Mouse (Mus musculus): Measurements from ENCODE around the gene Pex10. TPM values are rescaled to one million over a fixed set of nuclear protein-coding genes. Genes with fewer than 3 reads are reported as not detected.

Pex10 gene
- polyA plus RNA-seq, 1 experiment from 2014 or later, result 22.3 TPM

DNA sequence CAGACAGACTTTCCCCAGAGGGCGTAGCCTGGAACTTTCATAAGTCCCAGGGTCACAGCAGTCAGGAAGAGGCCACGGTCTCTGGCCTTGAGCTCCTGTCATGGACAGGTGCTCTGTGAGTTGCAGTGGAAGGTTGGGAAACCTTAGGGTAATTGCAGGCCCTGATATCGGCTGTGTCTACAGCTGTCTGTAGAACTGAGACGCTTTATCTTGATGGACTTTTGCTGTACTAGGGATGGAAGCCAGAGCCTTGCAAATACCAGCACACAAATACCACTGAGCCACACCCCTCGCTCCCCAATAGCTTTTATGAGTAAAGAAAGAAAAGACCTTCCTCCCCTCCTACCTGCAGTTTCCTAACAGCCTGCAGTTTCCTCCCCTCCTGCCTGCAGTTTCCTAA is 53.8 kb downstream of the Pex10 start:
- ATAC-seq (ENCODE audit: low FRiP score), result no peak
- WGBS, result 71% methylated on average over 5 of the region's 5 CpGs
- Histone ChIP-seq H3K9ac (replicated peaks) (no peak overlapping the region), H3K4me2 (no peak overlapping the region), H3K9me3 (replicated peaks) (no peaks in the 10 kb centered on the region), H3K4me3 (replicated peaks) (no peak overlapping the region), H3K4me1 (peaks cover 35% of the 10 kb centered on the region), H3K27me3 (replicated peaks) (no peaks in the 10 kb centered on the region; the same call in 1 of the 2 replicates), H3K36me3 (no peaks in the 10 kb centered on the region), H3K27ac (replicated peaks) (no peak overlapping the region)

DNA sequence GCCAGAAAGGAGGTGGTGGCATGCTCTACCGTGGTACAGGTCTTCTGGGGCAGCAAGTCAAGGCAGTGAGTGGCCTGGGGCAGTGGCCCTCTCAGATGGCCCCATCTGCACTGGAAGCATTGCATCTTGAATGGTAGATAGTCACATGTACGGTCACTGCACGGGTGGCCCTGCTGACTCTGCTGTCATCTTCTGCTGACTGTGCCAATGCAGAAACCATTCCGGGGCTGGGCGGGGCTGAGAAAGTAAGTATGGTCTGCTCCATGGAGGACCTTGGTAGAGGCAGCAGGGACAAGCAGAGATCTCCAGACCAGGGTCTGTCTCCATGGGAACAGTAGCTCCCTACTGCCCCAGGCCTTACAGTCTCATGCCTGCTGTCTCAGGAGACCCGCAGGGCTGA is 54.4 kb downstream of the Pex10 start:
- Histone ChIP-seq H3K36me3 (no peaks in the 10 kb centered on the region), H3K4me2 (no peak overlapping the region), H3K4me1 (peaks cover 35% of the 10 kb centered on the region), H3K27ac (replicated peaks) (no peak overlapping the region), H3K9me3 (replicated peaks) (no peaks in the 10 kb centered on the region), H3K4me3 (replicated peaks) (no peak overlapping the region), H3K27me3 (replicated peaks) (no peaks in the 10 kb centered on the region; the same call in 1 of the 2 replicates), H3K9ac (replicated peaks) (no peak overlapping the region)
- no peak for ATAC-seq (ENCODE audit: low FRiP score)
- WGBS, result 76% methylated on average over 6 of the region's 6 CpGs

Other genes starting within 250 kb of the Pex10 start
- gene Ttc34, start 229.6 kb upstream of the Pex10 start, polyA plus RNA-seq (2015; fragmentation: Nextera tagmentation; extraction: Ambion mirVana), result 1.0 and 1.6 TPM in 2 replicates
- gene Mmel1, start 197.4 kb upstream of the Pex10 start, polyA plus RNA-seq (2015; fragmentation: Nextera tagmentation; extraction: Ambion mirVana), result 0.75 and 0.84 TPM in 2 replicates
- gene Fam213b, start 167.9 kb upstream of the Pex10 start, polyA plus RNA-seq (2015; fragmentation: Nextera tagmentation; extraction: Ambion mirVana), result 68.2 and 79.2 TPM in 2 replicates
- 0.37 and 1.4 TPM in 2 replicates for gene Tnfrsf14, start 138.5 kb upstream of the Pex10 start, polyA plus RNA-seq (2015; fragmentation: Nextera tagmentation; extraction: Ambion mirVana)
- gene Hes5, start 106.1 kb upstream of the Pex10 start, polyA plus RNA-seq (2015; fragmentation: Nextera tagmentation; extraction: Ambion mirVana), result 80.3 and 113 TPM in 2 replicates
- 37.4 and 40.6 TPM in 2 replicates for gene Pank4, start 102.9 kb upstream of the Pex10 start, polyA plus RNA-seq (2015; fragmentation: Nextera tagmentation; extraction: Ambion mirVana)
- gene Plch2, start 10.2 kb upstream of the Pex10 start, polyA plus RNA-seq (2015; fragmentation: Nextera tagmentation; extraction: Ambion mirVana), result 16.0 and 18.7 TPM in 2 replicates
- 130 and 139 TPM in 2 replicates for gene Rer1, start 19.4 kb downstream of the Pex10 start, polyA plus RNA-seq (2015; fragmentation: Nextera tagmentation; extraction: Ambion mirVana)
- 6.4 and 6.7 TPM in 2 replicates for gene Morn1, start 19.6 kb downstream of the Pex10 start, polyA plus RNA-seq (2015; fragmentation: Nextera tagmentation; extraction: Ambion mirVana)
- 10.0 and 10.6 TPM in 2 replicates for gene Ski, start 155.6 kb downstream of the Pex10 start, polyA plus RNA-seq (2015; fragmentation: Nextera tagmentation; extraction: Ambion mirVana)
- 69.7 and 73.1 TPM in 2 replicates for gene Faap20, start 182.8 kb downstream of the Pex10 start, polyA plus RNA-seq (2015; fragmentation: Nextera tagmentation; extraction: Ambion mirVana)